Mouse (Mus musculus) testis, adult 10 weeks (tissue): ENCODE measurements around the gene Ctc1. TPM values are rescaled to one million over a fixed set of nuclear protein-coding genes. Genes with fewer than 3 reads are reported as not detected.

ENCODE experiments used
- polyA plus RNA-seq: library from polyadenylated mRNA; stranded (reverse); fragments of 350-450 nt; fragmentation: Illumina TruSeq; extraction: RNeasy Lipid Tissue Mini Kit (QIAGEN cat#74804); gene quantifications from one replicate; pipeline ENCODE4 v1.2.3, GENCODE M21; 2014; ENCODE audit warnings: low read depth, low replicate concordance

The Ctc1 gene
- polyA plus RNA-seq = 10.1 TPM

GRCm38 (mm10) chr11:69015644-69016441 lies at the start of gene Ctc1:
Gene Ctc1, plus strand, starts transcription at chr11:69015911.

GRCm38 (mm10) chr11:68967337-68968282 lies 48.1 kb upstream of the Ctc1 start, which contains the start of gene Slc25a35:
Gene Slc25a35, plus strand, starts transcription at chr11:68968131.

GRCm38 (mm10) chr11:68975085-68975484 lies 40.6 kb upstream of the Ctc1 start, which contains the start of gene Rangrf:
Gene Rangrf, minus strand, starts transcription at chr11:68975185.

GRCm38 (mm10) chr11:69008182-69009121 lies 7.3 kb upstream of the Ctc1 start, which contains the start of gene Pfas:
Gene Pfas, minus strand, starts transcription at chr11:69008460.

GRCm38 (mm10) chr11:69045531-69046394 lies 30.1 kb downstream of the Ctc1 start, which contains the start of gene Aurkb:
Gene Aurkb, plus strand, starts transcription at chr11:69045647.

GRCm38 (mm10) chr11:69059357-69059974 lies 43.8 kb downstream of the Ctc1 start, which contains the start of gene Borcs6:
Gene Borcs6, plus strand, starts transcription at chr11:69059717.

GRCm38 (mm10) chr11:69070590-69071222 lies 55.0 kb downstream of the Ctc1 start, which contains the start of gene Tmem107:
Gene Tmem107, plus strand, starts transcription at chr11:69070806.

Other genes with a start within 250 kb of the Ctc1 start
- 180 TPM for gene Ndel1, start 144.1 kb upstream of the Ctc1 start, polyA plus RNA-seq
- 0.35 TPM for gene Rnf222, start 127.4 kb upstream of the Ctc1 start, polyA plus RNA-seq
- 156 TPM for gene Rpl26, start 114.3 kb upstream of the Ctc1 start, polyA plus RNA-seq
- 157 TPM for gene Odf4, start 88.8 kb upstream of the Ctc1 start, polyA plus RNA-seq
- 0.36 TPM for gene Arhgef15, start 58.4 kb upstream of the Ctc1 start, polyA plus RNA-seq
- gene Slc25a35, start 47.8 kb upstream of the Ctc1 start, polyA plus RNA-seq = 17.4 TPM
- 253 TPM for gene Rangrf, start 40.7 kb upstream of the Ctc1 start, polyA plus RNA-seq
- 5.7 TPM for gene Pfas, start 7.5 kb upstream of the Ctc1 start, polyA plus RNA-seq
- 6.0 TPM for gene Aurkb, start 29.7 kb downstream of the Ctc1 start, polyA plus RNA-seq
- 3.4 TPM for gene Borcs6, start 43.8 kb downstream of the Ctc1 start, polyA plus RNA-seq
- gene Tmem107, start 54.9 kb downstream of the Ctc1 start, polyA plus RNA-seq = 13.2 TPM
- 28.8 TPM for gene Vamp2, start 72.6 kb downstream of the Ctc1 start, polyA plus RNA-seq
- gene Per1, start 79.3 kb downstream of the Ctc1 start, polyA plus RNA-seq = 2.2 TPM
- not detected for gene Hes7, start 104.5 kb downstream of the Ctc1 start, polyA plus RNA-seq
- not detected for gene 9130213A22Rik, start 106.7 kb downstream of the Ctc1 start, polyA plus RNA-seq
- gene Aloxe3, start 110.0 kb downstream of the Ctc1 start, polyA plus RNA-seq = 0.77 TPM
- not detected for gene Alox12b, start 141.1 kb downstream of the Ctc1 start, polyA plus RNA-seq
- gene Alox8, start 181.9 kb downstream of the Ctc1 start, polyA plus RNA-seq = not detected
- gene Gucy2e, start 221.1 kb downstream of the Ctc1 start, polyA plus RNA-seq = 0.06 TPM